Mouse (Mus musculus): ENCODE measurements around the gene Opcml.

Opcml gene

DNA sequence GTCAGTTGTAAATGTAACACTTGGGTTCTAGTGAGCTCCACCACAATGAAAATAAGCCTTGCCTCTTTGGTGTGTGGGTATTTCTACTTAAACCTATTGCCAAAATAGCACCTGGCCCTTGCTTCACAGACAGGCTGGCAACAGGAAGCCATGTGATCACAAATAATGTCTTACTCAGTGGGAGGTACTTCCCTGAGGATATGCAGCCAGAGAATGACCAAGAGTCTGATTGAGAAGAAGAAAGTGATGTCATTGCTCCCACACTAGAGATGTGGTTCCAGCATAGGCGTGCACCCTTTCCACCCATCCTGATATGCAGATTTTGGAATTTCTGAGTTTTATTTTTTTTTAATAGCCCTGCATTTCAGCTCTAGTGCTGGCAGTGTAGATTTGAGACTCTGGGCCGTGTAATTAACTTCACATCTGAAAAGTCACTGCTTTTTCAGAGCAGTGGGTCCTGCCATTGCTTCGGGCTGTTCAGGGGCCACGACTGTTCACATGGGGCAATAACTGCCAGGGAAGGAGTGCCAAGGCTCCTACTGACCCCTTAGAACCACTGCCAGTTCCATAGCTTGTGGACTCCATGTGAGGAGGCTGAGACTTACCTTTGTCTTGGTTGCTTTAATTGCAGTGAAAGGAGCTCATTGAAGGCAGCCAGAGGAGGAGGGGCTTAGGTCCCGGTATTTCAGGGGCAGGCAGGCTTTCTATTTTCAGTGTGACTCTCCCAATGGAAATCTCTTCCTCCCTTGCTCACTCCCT is 649.0 kb downstream of the Opcml start:
- DNase-seq (ENCODE audit: low spot score), result no peak

DNA sequence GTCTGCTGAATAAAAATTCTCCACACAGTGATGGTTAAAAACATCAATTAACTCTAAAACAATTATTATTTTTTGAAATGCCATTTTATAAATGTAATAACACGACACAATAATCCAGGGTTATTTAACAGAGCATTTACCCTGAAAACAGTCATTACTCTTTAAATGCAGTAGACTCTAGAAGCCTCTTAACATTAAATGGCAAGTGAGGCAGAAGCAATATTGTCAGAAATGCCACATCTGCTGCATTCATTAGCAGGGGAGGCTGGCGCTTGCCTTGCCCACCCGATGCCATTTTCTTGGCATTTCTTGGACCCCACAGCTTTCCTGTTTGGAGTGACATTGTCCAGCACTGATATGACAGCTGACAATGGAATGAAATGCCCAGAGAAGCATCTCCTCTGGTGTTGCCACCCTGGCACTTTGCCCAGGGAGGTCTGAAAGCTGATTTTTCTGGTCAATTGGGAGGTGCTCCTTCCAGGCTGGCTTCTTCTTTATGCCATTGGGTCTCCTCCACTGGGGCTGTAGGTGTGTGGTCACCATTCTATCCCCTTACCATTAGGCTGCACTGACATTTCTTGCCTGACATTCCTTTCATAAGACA is 649.7 kb downstream of the Opcml start:
- DNase-seq (ENCODE audit: low spot score), result no peak

DNA sequence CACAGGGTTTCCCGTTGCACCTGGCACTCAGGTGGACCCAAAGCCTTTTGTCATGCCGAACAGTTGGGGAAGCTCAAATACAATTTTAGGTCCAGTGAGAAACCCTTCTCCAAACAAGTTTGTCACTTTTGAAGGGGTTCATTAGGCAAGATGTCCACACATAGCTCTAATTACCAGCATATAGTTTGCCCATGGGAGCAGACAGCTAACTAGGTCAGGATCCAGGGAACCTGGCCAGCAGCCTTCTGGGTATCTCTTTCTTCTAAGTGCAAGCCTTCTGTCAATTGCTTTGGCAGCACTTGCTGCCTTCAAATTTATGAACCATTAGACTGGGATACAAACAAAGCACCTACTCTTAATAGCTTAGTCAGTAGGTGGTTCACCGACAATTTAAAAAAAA is 653.9 kb downstream of the Opcml start:
- DNase-seq (ENCODE audit: low spot score), result no peak

DNA sequence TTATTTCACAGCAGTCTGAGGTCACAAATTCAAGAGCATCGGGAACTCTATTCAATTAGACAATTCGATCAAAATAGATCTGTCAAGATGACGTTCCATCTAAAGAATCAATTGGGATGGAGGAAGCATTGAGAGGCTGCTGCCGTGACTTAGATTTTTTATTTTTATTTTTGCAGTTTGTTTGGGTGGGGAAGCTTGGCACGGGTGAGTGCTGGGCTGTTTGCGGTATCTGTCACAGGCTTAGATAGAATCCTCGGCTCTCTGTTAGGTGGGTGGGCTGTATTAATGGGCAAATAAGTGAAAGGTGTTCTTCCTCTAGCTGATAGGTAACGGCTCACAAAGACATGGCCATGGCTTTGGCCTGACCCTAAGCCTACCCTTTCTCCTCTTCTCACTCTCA is 654.4 kb downstream of the Opcml start:
- no peak for DNase-seq (ENCODE audit: low spot score)

DNA sequence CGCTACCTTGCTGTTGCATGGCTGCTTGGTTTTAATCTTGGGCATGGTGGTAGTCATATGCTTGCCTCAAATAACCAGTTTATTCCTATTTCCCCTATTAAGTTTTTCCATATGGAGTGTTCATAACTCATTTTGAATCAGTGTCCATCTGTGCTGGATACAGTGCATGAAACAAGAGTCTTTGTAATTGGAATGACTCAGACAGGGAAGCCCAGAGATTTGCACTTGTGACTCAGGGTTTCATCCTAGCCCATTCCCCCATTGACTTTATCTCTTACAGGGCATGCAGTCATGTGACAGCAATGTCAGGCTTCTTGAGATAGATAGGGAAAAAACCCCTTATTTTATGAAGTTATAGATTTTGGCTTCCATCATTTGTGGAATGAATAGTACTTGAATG is 655.3 kb downstream of the Opcml start:
- no peak for DNase-seq (ENCODE audit: low spot score)

DNA sequence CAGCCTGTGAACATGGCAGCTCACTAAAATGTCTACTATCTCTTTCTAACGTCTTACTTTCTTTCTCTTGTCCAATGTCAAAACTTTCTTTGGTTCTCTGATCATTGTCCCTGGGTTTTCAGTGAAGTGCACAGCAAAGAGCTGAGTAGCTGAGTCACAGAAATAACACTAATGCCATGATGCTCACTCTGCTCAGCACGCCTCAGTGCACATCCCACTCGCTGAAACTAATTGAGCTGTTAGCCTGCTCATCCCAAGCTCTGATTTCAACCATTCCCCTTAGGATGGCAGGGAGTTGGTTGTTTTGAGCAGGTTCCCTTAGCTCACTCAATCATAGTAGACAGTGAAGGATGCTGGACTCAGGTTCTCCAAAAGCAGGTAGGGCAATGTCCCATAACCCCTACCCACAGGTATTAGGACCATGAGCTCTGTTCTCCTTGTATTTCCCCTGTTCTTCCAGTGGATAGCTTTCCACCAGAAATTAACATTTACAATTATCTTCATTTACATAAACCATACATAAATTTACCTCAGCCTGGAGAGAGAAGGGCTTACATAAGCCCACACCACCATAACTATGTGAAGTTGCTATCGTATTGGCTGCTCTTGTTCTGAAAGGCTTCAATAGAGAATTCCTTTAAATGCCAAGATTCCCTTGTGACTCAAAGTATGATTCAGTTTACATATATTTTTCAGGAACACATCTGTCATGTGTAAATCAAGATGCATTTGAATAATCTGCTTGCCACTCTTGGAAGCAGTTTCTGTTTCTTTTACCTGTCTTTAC is 655.9 kb downstream of the Opcml start:
- no peak for DNase-seq (ENCODE audit: low spot score)

DNA sequence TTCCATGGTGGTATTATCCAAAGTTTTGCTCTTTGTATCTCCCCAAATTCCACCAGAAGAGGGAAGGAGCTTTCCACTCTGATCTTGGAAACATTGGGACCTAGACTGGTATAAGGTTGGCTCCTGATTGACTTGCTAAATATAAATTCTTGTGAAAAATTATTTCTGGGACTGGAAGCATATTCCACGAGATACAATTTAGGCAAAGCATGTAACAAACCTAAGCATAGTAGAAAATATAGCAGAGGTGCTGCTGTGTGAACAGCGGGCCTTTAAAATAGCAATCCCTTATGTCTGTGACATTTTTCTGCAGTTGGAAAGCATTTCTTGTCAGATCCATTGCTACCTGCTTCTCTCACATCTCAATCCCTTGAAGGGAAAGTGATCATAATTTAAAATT is 661.9 kb downstream of the Opcml start:
- no peak for DNase-seq (ENCODE audit: low spot score)

DNA sequence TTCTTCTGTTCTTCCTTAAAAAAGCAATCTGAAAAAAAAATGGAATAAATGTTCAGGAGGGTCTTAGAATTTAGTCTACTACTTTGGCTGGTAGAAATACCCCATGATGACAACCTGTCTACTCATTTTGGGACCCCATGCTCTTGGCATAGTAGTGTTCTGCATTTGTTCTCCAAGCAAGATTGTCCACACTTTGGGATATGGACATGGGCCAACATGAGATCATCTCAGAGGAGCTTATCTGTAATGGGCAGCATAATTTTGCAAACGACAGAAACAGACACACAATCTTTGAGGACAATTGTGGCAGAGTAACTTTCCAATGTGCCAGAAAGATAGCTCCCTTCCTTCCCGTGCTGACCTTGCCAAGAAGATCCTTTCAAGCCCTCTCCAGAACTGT is 662.5 kb downstream of the Opcml start:
- DNase-seq (ENCODE audit: low spot score), result no peak

DNA sequence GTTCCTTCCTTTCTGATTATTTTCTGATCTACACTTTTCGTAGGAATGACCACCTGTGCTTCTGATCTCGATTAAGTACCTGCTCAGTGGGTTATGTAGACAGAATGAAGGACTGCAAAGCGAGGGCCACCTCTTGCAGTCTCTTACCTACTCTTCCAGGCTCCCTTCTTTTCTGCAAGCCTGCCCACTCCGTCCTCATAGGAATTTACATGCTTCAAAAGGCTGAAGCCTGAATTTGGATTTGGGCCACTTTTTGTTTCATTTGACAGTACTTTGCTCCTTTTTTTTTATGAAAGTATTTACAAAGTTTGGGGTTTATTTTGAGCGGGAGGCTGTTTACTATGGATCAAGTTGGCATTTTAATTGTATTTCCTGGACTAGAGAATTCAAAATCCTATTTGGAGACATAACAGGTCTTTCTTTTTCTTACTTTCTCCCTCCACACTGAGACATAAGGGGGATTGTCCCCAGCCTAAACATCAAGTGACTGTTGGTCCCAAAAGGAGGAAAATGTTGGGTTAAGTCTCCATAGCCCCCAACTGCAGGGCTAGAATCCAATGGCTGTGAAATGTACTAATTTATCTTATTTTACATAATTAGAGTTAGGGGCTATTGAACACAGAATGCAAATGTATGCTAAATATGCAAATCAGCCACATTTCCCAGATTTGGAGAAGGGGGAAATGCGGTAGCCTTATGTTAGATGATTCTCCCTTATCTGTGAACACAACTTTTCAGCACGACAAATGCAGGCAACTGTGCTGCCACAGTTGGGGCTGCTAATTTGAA is 667.6 kb downstream of the Opcml start:
- no peak for DNase-seq (ENCODE audit: low spot score)

DNA sequence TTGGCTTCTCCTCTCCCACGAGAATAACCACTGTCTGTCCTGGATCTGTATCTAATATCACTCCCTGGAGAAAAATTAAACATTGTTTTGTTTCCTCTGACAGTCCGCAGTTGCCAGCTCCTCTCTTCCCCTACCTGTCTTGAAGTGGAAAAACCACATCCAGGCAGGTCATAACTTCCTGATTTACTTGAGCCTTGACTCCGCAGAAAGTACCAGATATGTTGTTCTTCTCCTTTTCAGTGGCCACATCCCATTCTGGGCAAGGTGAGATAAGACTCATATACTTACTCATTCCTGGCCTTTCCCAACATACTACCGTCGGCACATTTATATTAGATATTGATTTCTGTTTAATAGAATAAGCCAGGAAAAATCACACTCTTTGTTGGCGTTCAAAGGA is 673.0 kb downstream of the Opcml start:
- no peak for DNase-seq (ENCODE audit: low spot score)

DNA sequence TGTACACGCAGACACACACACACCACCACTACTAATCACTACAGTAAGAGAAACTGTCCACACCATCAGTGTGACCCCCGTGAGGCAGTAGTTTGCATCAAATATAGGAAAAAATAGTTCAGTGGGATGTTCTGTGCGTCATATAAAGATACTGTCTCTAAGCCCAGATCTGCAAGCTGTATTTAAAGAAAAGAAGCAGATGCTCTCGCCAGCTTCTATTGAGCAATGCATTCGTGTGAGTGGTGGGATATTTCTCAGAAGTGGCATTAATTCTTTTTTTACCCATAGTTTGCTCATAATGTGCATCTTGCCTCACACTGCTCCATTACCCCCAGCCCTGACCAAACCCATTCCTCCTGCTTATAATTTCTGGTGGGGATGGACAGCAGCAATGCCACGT is 678.8 kb downstream of the Opcml start:
- DNase-seq (ENCODE audit: low spot score), result no peak

DNA sequence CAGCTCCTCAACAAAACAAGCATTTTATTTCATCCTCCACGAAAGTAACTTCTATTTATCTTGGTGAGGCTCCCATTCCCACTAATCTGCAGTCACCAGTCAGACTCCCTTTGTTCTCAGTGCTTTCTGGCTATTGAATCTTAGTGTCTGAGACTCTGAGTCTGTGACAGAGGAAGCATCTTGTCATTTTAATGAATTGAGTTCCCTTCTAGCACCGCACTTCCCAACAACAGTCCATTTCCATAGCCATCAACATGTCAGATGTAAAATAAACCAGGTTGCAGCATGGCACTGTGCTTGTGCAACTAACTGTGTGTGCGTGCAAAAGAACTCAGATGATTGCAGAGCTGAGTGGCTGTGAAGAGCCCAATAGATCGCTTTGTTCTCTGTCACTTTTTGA is 680.9 kb downstream of the Opcml start:
- DNase-seq (ENCODE audit: low spot score), result no peak

DNA sequence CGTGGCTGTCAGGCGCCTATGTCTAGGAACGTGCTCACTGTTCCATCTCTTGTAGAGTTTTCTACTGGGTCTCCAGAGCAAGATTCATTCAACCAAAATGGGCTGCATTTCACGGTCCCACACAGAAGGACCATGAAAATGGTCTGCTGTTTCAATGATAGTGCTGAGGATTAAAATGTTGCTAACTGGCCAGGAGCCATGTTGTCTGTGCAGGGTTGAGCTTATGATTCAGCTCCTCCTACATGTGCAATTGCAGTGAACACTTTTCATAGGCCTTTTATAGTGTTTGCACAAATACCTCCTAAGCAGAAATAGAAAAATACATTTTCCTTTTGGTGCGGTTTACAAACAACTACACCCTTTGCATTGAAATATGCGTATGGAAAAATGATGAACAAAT is 684.0 kb downstream of the Opcml start:
- DNase-seq (ENCODE audit: low spot score), result no peak

DNA sequence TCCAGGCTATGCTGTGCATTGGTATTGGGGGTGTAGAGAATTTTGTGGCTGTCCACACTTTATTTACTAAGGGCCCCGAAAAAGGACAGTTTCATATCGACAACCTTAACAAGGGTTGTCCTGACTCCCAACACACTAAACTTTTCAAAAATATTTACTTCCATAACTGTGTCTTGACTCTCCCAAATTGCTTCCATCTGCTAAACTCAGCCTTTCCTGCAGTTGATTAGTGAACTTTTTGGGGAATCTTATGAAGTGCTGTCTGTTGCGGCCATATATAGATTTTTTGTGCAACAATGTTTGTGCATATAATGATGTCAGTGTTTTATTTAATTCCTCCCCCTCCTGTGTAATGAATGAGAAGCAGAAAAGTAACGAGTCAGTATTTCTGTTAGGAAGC is 690.7 kb downstream of the Opcml start:
- DNase-seq (ENCODE audit: low spot score), result no peak

DNA sequence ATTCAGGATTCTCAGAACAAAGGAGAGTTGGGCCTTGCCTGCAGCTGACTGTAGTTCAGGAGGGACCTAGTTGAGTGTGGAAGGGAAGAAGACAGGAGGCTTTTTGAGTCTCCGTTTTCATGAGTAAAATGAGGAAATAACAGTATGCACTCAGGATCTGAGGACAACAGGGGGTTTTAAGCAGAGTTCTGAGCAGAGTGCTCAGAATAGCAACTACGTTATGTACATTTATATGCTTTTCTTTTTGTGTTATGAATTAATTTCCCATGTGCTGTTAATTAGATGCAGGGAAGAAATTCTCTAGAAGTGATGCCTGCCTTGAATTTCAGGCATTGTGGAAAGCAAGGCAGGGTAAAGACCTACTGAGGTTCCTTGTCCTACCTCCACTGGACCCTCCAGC is 697.9 kb downstream of the Opcml start:
- DNase-seq (ENCODE audit: low spot score), result no peak

DNA sequence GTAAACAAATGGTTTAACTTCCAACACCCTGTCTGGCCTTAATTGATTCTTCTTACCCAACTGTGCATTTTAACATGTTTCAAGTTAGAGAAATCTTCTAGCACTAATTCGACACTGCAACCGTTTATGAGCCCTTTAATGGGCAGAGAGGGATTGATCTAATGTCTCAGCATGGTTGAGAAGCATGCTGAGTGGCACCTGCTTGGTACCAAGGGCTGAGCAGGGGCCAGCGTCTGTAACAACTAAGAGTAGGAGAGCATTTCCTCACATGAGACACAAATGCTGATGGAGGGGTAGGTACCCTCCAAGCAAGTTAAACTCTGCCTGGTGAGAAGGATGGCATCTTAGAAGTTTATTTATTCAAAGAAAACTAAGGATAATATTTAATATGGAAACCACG is 699.3 kb downstream of the Opcml start:
- no peak for DNase-seq (ENCODE audit: low spot score)

DNA sequence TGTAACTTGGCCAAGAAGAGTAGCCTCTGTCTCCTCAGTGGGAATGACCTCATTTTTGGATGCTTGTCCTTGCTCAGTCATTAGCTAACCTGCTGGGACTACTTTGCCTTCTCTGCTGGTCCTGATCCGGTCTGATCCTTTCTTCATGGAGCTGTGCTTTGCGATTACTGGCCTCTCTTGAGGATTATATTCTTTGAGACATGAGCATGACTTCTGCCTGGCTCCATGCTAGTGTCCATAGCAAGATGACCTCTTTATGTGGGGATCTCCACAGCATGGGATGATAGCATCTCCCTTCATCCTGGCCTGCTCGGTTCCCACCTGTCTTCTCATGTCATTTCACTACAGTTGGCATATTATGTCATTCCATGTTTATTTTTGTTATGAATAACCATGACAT is 699.8 kb downstream of the Opcml start:
- DNase-seq (ENCODE audit: low spot score), result no peak

DNA sequence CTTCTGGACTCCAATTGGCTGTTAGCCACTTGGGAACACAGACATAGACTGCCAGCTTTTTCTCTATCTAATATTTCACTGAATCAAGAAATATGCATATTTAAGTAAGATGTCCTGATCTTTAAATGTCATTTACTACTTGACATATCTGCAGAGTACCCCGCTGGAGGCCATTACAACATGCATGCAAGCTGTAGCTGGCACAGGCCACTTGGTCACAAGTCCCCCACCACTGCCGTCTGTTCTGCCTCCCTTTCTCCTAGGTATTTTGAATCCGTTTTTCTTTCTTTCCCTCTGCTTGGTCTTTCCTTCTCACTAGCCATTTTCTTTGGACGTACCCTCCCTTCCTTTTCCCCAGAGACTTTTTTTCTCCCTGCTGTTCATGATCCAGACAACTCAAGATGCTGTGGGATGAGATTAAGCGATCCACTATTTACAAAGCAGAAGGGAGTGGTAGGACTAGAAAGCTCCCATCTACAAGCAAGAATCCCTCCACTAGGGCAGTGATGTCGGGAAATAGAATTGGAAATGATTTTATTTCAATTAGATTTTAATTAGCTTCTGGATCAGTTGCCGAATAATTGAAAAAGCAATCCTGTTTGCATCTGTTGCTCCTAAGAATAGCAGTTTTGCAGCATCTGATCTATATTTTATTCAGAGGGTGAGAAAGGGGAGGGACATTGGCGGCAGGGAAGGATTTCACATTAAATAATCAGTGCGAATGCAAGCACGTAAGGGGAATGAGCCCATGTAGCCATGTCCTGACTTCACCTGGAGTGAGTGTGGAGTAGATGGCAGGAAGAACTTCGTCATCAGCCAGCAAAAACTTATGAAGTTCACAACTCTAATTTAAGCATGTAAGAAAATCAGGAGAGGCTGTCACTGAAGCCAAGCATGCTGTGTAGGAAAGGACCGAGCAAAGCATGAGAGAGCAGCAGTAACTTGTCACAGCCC is 709.5 kb downstream of the Opcml start:
- DNase-seq (ENCODE audit: low spot score), result no peak

DNA sequence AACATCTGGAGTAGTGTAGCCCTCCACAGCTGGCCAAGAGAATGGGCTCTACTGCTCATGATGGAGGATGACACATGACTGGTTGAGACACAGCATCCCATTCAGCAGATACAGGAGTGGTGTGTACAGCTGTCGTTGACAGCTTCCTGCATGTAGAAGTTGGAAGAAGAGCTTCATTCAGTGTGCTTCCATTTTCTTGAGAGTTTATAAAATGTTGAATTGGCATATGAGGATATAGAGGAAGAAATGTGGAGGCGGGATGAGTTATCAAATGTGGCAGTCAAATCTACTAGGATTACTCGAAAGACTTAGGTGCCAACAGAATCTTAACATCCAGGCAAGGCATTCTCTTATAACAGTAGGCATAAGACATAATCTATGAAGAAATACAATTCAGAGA is 723.3 kb downstream of the Opcml start:
- no peak for DNase-seq (ENCODE audit: low spot score)

DNA sequence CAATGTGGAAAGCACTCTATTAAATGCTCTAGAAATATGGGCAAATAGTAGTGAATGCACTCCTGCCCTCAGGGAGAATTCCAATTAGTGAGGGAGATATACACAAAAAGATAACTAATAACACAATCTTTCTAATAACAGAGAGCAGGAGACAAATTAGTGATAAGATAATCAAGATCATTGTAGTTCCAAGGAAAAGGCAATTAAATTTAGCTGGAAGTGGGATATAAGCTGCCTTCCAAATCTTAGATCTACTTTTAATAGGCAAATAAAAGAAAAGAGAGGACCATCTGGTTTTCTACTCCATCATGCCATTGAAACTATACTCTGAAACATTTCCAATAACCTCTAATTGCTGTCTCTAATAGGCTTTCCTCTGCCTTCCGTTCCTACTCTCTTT is 742.6 kb downstream of the Opcml start:
- no peak for DNase-seq (ENCODE audit: low spot score)

DNA sequence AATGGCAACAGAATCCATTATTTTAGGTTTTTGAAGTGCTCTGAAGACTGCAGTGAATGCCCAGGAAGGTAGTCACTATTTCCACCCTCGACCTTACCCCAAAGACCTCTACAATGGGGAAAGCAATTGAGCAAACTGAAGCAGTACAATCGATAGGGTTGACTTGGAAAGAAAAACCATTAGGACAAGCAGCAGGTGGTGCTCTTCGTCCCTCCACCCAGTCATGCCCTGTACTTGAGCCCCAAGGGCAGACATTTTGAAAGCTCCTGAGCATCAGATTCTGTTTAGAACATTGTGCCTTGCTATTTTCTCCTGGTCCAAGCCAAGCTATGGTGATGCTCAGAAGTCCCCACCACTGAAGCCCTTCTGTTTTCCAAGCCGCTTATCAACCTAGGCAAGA is 744.4 kb downstream of the Opcml start:
- DNase-seq (ENCODE audit: low spot score), result no peak

Measured in urinary bladder, postnatal 14 days (tissue).